Comparison of ENCODE assay signal across 22 mouse cellular contexts in the genomic region with DNA sequence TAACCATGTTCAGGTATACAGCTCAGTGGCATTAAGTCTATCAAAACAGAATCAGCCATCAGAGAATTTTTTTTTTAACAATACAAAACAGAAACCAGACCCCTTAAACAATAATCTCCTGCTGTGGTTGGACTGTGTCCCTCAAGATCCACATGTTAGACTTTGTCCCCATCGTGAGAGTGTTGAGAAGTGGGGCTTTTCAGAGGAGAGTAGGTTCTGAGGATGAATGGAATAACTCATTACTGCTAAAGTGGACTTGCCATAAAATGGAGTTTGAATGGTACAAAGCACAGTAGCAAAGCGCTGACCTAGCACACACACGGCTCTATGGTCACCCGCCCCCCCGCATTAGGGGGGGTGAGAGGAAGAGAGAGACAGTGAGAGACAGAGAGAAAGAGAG. TPM values are rescaled to one million over a fixed set of nuclear protein-coding genes. Genes with fewer than 3 reads are reported as not detected.
DNase-seq lines count a peak whose midpoint lies in the region; ATAC-seq and TF ChIP-seq lines count a peak whose summit lies in the region.
"Had no signal": no experiment of that assay in that cellular context is flagged by ENCODE, and none has a peak within 500 bp of the region (broad histone marks: within the 10 kb centered on the region; RNA-seq: fewer than 3 reads in every experiment).

No protein-coding gene starts in this region.

- intact Hi-C loops in gastrocnemius, adult 2 months (cut with DNase I), result no loop called here
- intact Hi-C loops in gastrocnemius, postnatal 36 days (cut with DNase I), result no loop called here

- H3K9me3 ChIP-seq in kidney, embryonic 16.5 days (ENCODE audit: low read length), result no peaks in the 10 kb centered on the region
- no peaks in the 10 kb centered on the region for H3K9me3 ChIP-seq in kidney, postnatal 0 days (replicated peaks; ENCODE audit: low read length)
- H3K9me3 ChIP-seq: forebrain, embryonic 10.5 days; hindbrain, embryonic 12.5 days; midbrain, embryonic 10.5 days; neural tube, embryonic 15.5 days; stomach, embryonic 15.5 days had no signal

- ATAC-seq in kidney, embryonic 16.5 days (ENCODE audit: low FRiP score, low TSS enrichment), result no peak
- no peak for ATAC-seq in kidney, postnatal 0 days (replicated peaks; ENCODE audit: low FRiP score, low read depth)
- ATAC-seq: forebrain, postnatal 0 days; inflammation-experienced regulatory T-cells, adult 6 months; lung, postnatal 0 days; midbrain, embryonic 16.5 days had no signal

- no peak for TF ChIP-seq POLR2A in bone marrow macrophage, adult 2 months (IDR thresholded peaks at IDR 0.05; ENCODE audit: borderline replicate concordance, low read depth, low read length)

- no peak for DNase-seq in gastrocnemius, adult 2 months
- DNase-seq in gastrocnemius, postnatal 36 days, result no peak
- DNase-seq in kidney, adult 18-20 months, result no peak
- DNase-seq in kidney, postnatal 0 days (ENCODE audit: low spot score), result no peak
- DNase-seq in testis, postnatal 14 days (ENCODE audit: low spot score), result no peak
- no peak for DNase-seq in retina, postnatal 1 day
- DNase-seq: adrenal gland, postnatal 14 days; cerebellum, adult 9-10 months; forebrain, postnatal 0 days; gastrocnemius, postnatal 25 days; thymus, adult 18-20 months had no signal

- no peaks in the 10 kb centered on the region for H3K36me3 ChIP-seq in kidney, embryonic 16.5 days (ENCODE audit: insufficient read depth, low read length)
- no peaks in the 10 kb centered on the region for H3K36me3 ChIP-seq in kidney, postnatal 0 days (ENCODE audit: insufficient read depth, low read length)
- H3K36me3 ChIP-seq: hindbrain, embryonic 12.5 days; neural tube, embryonic 15.5 days; stomach, embryonic 15.5 days had no signal

- H3K27ac ChIP-seq in gastrocnemius, adult 2 months, result peak overlapping the region; percentile 66
- 0 out of 2 replicates have a peak overlapping the region, but pooled peaks have one; percentile 4 for H3K27ac ChIP-seq in kidney, embryonic 16.5 days (ENCODE audit: low read length)
- peak overlapping the region; percentile 48 for H3K27ac ChIP-seq in bone marrow macrophage, adult 2 months (ENCODE audit: insufficient read depth, low read depth, low read length)
- peak overlapping the region; percentile 92 for H3K27ac ChIP-seq in kidney, postnatal 0 days
- H3K27ac ChIP-seq: hindbrain, embryonic 12.5 days; midbrain, embryonic 10.5 days; neural tube, embryonic 15.5 days had no signal

- H3K27me3 ChIP-seq in kidney, embryonic 16.5 days (ENCODE audit: insufficient read depth, low read length), result no peaks in the 10 kb centered on the region
- H3K27me3 ChIP-seq in kidney, postnatal 0 days (ENCODE audit: insufficient read depth, low read length), result no peaks in the 10 kb centered on the region
- H3K27me3 ChIP-seq: hindbrain, embryonic 12.5 days; neural tube, embryonic 15.5 days; stomach, embryonic 15.5 days had no signal

- 61% methylated on average over 5 of the region's 5 CpGs for WGBS in kidney, embryonic 16.5 days
- 61% methylated on average over 5 of the region's 5 CpGs for WGBS in kidney, postnatal 0 days

- no peak for TF ChIP-seq CTCF in gastrocnemius, adult 2 months (IDR thresholded peaks at IDR 0.05)
- TF ChIP-seq CTCF in bone marrow macrophage, adult 2 months (IDR thresholded peaks at IDR 0.05; ENCODE audit: low read depth, low read length), result no peak
- TF ChIP-seq CTCF in kidney, postnatal 0 days (IDR thresholded peaks at IDR 0.05; ENCODE audit: low read depth), result no peak

- H3K4me1 ChIP-seq in kidney, embryonic 16.5 days (ENCODE audit: insufficient read depth, low read length), result peaks cover 89% of the 10 kb centered on the region
- peaks cover 78% of the 10 kb centered on the region for H3K4me1 ChIP-seq in bone marrow macrophage, adult 2 months (ENCODE audit: control insufficient read depth, insufficient read depth, low read length)
- peaks cover 75% of the 10 kb centered on the region for H3K4me1 ChIP-seq in kidney, postnatal 0 days (replicated peaks; ENCODE audit: insufficient read depth, low read length)

- H3K4me2 ChIP-seq in kidney, embryonic 16.5 days (replicated peaks; ENCODE audit: low read depth, low read length), result no peak overlapping the region
- no peak overlapping the region for H3K4me2 ChIP-seq in kidney, postnatal 0 days (ENCODE audit: low read length)
- H3K4me2 ChIP-seq: hindbrain, embryonic 12.5 days; neural tube, embryonic 15.5 days; stomach, embryonic 15.5 days had no signal

- H3K4me3 ChIP-seq in gastrocnemius, adult 2 months, result no peak overlapping the region
- H3K4me3 ChIP-seq in kidney, embryonic 16.5 days (ENCODE audit: low read length), result no peak overlapping the region
- no peak overlapping the region for H3K4me3 ChIP-seq in bone marrow macrophage, adult 2 months (ENCODE audit: insufficient read depth, low read length)
- H3K4me3 ChIP-seq in kidney, postnatal 0 days (replicated peaks; ENCODE audit: low read depth, low read length), result no peak overlapping the region
- H3K4me3 ChIP-seq: forebrain, embryonic 10.5 days; hindbrain, embryonic 12.5 days; midbrain, embryonic 10.5 days; myocyte; neural tube, embryonic 15.5 days; stomach, embryonic 15.5 days had no signal

- H3K9ac ChIP-seq in kidney, embryonic 16.5 days (replicated peaks; ENCODE audit: low read length), result no peak overlapping the region
- no peak overlapping the region for H3K9ac ChIP-seq in kidney, postnatal 0 days (ENCODE audit: low read depth, low read length)
- H3K9ac ChIP-seq: forebrain, postnatal 0 days; hindbrain, embryonic 12.5 days; neural tube, embryonic 15.5 days; stomach, embryonic 15.5 days had no signal

RNA-seq across cellular contexts. Expression of a gene that starts 35.8 kb away (rescaled TPM):
- total RNA-seq in gastrocnemius, adult 2 months (2021), result under 1 TPM; 0.20 to 0.41 TPM
- under 1 TPM; 0.33 to 0.44 TPM for total RNA-seq in gastrocnemius, postnatal 36 days (2021)
- polyA plus RNA-seq in kidney, embryonic 16.5 days (2015; fragmentation: Nextera tagmentation; extraction: Ambion mirVana), result 0.81 and 0.99 TPM in 2 replicates
- polyA plus RNA-seq in bone marrow macrophage, adult 2 months (2012; ENCODE audit: insufficient read depth, insufficient read length, missing spikeins), result 0.40 TPM in 1 of 2 replicates, not detected in the other
- polyA plus RNA-seq in kidney, postnatal 0 days (2015; fragmentation: Nextera tagmentation; extraction: Ambion mirVana), result 0.72 and 1.0 TPM in 2 replicates

RNA-seq across cellular contexts. Expression of a gene that starts 37.7 kb away (rescaled TPM):
- 10 to 100 TPM; 11.0 to 16.8 TPM for total RNA-seq in gastrocnemius, adult 2 months (2021)
- 10 to 100 TPM; 11.5 to 12.1 TPM for total RNA-seq in gastrocnemius, postnatal 36 days (2021)
- polyA plus RNA-seq in kidney, embryonic 16.5 days (2015; fragmentation: Nextera tagmentation; extraction: Ambion mirVana), result 138 and 144 TPM in 2 replicates
- polyA plus RNA-seq in bone marrow macrophage, adult 2 months (2012; ENCODE audit: insufficient read depth, insufficient read length, missing spikeins), result 71.8 and 88.3 TPM in 2 replicates
- 93.4 and 102 TPM in 2 replicates for polyA plus RNA-seq in kidney, postnatal 0 days (2015; fragmentation: Nextera tagmentation; extraction: Ambion mirVana)

Comparison
In these comparisons a context has a peak if more than half of its experiments do, and no peak if none do; other contexts are left out.
1. H3K27ac ChIP-seq: peak in every context shown above with its lines; median percentile 92 in kidney, postnatal 0 days; 66 in gastrocnemius, adult 2 months; 48 in bone marrow macrophage, adult 2 months; 4 in kidney, embryonic 16.5 days.